Mouse (Mus musculus) gastrocnemius, postnatal 4 days (tissue): ENCODE results near the gene Erp27. TPM values are rescaled to one million over a fixed set of nuclear protein-coding genes. Genes with fewer than 3 reads are reported as not detected.
"Not testable (repeated sequence)": the region's sequence is repeated elsewhere in the genome, so short reads cannot be mapped to it uniquely, and the experiment has no call there.

ENCODE experiments used
- DNase-seq, 2 experiments: peaks; one replicate each; pipeline ENCODE4 v3.0.0; 2021 to 2022; ENCODE audit warnings: low spot score in 2 of 2, mixed read lengths in 2 of 2
- total RNA-seq, 2 experiments: library from RNA; stranded (reverse); gene quantifications; 2 replicates each; pipeline ENCODE4 v1.2.3; 2021

The Erp27 gene
- total RNA-seq, 2 experiments from 2014 or later, result not detected

- DNase-seq, result no peak
Measured at GRCm38 (mm10) chr6:136910247-136910890, 11.6 kb downstream of the Erp27 start.

- DNase-seq, result no peak
Measured at GRCm38 (mm10) chr6:136906937-136907293, 15.1 kb downstream of the Erp27 start.

GRCm38 (mm10) chr6:136906283-136906936 is 15.6 kb downstream of the Erp27 start:
- DNase-seq, result no peak

- DNase-seq, result no peak
Measured at GRCm38 (mm10) chr6:136903885-136904470, 18.0 kb downstream of the Erp27 start.

GRCm38 (mm10) chr6:136902527-136902926 is 19.5 kb downstream of the Erp27 start:
- no peak for DNase-seq

- DNase-seq, result no peak
Measured at GRCm38 (mm10) chr6:136901010-136901409, 21.0 kb downstream of the Erp27 start.

- no peak for DNase-seq
Measured at GRCm38 (mm10) chr6:136900369-136901009, 21.5 kb downstream of the Erp27 start.

- DNase-seq, result no peak
Measured at GRCm38 (mm10) chr6:136898954-136899353, 23.0 kb downstream of the Erp27 start.

- DNase-seq, result no peak
Measured at GRCm38 (mm10) chr6:136898222-136898621, 23.8 kb downstream of the Erp27 start.

GRCm38 (mm10) chr6:136897789-136898188 is 24.2 kb downstream of the Erp27 start:
- DNase-seq, result no peak

- no peak for DNase-seq
Measured at GRCm38 (mm10) chr6:136894532-136895339, 27.2 kb downstream of the Erp27 start.

GRCm38 (mm10) chr6:136892002-136892401 is 30.0 kb downstream of the Erp27 start:
- DNase-seq, result no peak

- no peak for DNase-seq
Measured at GRCm38 (mm10) chr6:136889554-136889953, 32.4 kb downstream of the Erp27 start.

GRCm38 (mm10) chr6:136889067-136889466 is 32.9 kb downstream of the Erp27 start:
- DNase-seq, result no peak

- DNase-seq, result peak in 1 of 2 experiments; percentile 31
Measured at GRCm38 (mm10) chr6:136887854-136888253, 34.1 kb downstream of the Erp27 start.

GRCm38 (mm10) chr6:136884766-136885165 is 37.2 kb downstream of the Erp27 start:
- not testable (repeated sequence) for DNase-seq

GRCm38 (mm10) chr6:136883961-136884360 is 38.0 kb downstream of the Erp27 start:
- no peak for DNase-seq

GRCm38 (mm10) chr6:136883431-136883915 is 38.5 kb downstream of the Erp27 start:
- DNase-seq, result no peak

- no peak for DNase-seq
Measured at GRCm38 (mm10) chr6:136881678-136882077, 40.3 kb downstream of the Erp27 start.

- peak in 1 of 2 experiments; percentile 45 for DNase-seq
Measured at GRCm38 (mm10) chr6:136875670-136876069, 46.3 kb downstream of the Erp27 start, which contains the start of gene Mgp. TSS of gene Mgp (minus strand) at chr6:136875823.

- no peak for DNase-seq
Measured at GRCm38 (mm10) chr6:136874599-136874998, 47.4 kb downstream of the Erp27 start.
